Mouse (Mus musculus) hindbrain, embryonic 14.5 days (tissue): ENCODE data around the gene Patj. TPM values are rescaled to one million over a fixed set of nuclear protein-coding genes. Genes with fewer than 3 reads are reported as not detected.
"Not testable (repeated sequence)": the region's sequence is repeated elsewhere in the genome, so short reads cannot be mapped to it uniquely, and the experiment has no call there.

Experiments
- ATAC-seq: fragments of 200-750 bp; cut with Nextera tagmentation; 2 replicates; pipeline ENCODE4 v1.8.0; 2017; ENCODE audit warnings: moderate number of reproducible peaks, mild to moderate bottlenecking, moderate TSS enrichment, moderate library complexity; ENCODE audit not compliant: low FRiP score
- DNase-seq: peaks from one replicate; pipeline ENCODE4 v3.0.0-alpha.2; 2015; ENCODE audit warnings: low spot score
- H3K27ac ChIP-seq: fragments of 300-500 bp; sonication (generic); 2 replicates; pipeline ENCODE4 v1.5.1; 2014; ENCODE audit warnings: mild to moderate bottlenecking, moderate library complexity
- H3K27me3 ChIP-seq: fragments of 300-500 bp; sonication (generic); 2 replicates; pipeline ENCODE4 v1.6.1; 2014; ENCODE audit warnings: mild to moderate bottlenecking, low read length, mixed read lengths; ENCODE audit not compliant: control insufficient read depth, insufficient read depth
- H3K36me3 ChIP-seq: fragments of 300-500 bp; sonication (generic); replicated peaks from 2 replicates; pipeline ENCODE4 v1.6.1; 2014; ENCODE audit not compliant: control insufficient read depth, insufficient read depth
- H3K4me1 ChIP-seq: fragments of 300-500 bp; sonication (generic); replicated peaks from 2 replicates; pipeline ENCODE4 v1.6.1; 2014; ENCODE audit warnings: antibody characterized with exemption, low read length, mixed read lengths; ENCODE audit not compliant: control insufficient read depth, insufficient read depth
- H3K4me2 ChIP-seq: fragments of 300-500 bp; sonication (generic); replicated peaks from 2 replicates; pipeline ENCODE4 v1.6.1; 2014; ENCODE audit warnings: mild to moderate bottlenecking, moderate library complexity
- H3K4me3 ChIP-seq: fragments of 300-500 bp; sonication (generic); replicated peaks from 2 replicates; pipeline ENCODE4 v1.5.1; 2014; ENCODE audit warnings: mild to moderate bottlenecking, low read length
- H3K9ac ChIP-seq: fragments of 300-500 bp; sonication (generic); 2 replicates; pipeline ENCODE4 v1.6.1; 2014
- H3K9me3 ChIP-seq: fragments of 300-500 bp; sonication (generic); 2 replicates; pipeline ENCODE4 v1.6.1; 2016; ENCODE audit warnings: low read length; ENCODE audit not compliant: control insufficient read depth
- WGBS: fragments of 180-500 bp; shearing (Covaris S2); extraction: QIAGEN DNeasy Blood & Tissue Kit; methylation state at CpG from one replicate; pipeline ENCODE4 v1.1.7; 2014; 5-methylcytosine and 5-hydroxymethylcytosine counted together
- polyA plus RNA-seq: library from polyadenylated mRNA; unstranded; fragments of >200 nt; fragmentation: Nextera tagmentation; extraction: Ambion mirVana; gene quantifications from 2 replicates; pipeline ENCODE4 v1.2.1, GENCODE M21; 2014

Patj gene
- polyA plus RNA-seq, 1 experiment from 2014 or later, result 8.0 TPM

DNA sequence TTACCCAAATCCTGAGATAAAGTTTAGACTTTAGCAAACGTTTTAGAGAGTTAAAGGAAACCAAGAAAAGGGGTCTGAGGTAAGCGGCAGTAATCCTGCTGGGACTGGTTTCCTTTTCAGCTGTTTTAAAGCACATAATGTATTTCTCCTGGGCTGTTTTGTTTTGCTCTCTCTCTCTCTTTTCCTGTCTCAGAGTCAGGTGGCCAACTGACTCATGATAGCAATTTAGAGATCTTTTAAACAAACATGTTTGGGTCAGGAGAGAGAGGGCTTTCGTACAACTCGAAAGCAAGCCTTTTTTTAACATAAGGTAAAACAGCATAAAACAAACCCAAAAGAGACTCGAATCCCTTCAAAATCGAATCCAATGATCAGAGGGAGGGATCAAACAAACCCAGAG, 207.5 kb downstream of the Patj start:
- no peak overlapping the region for H3K4me3 ChIP-seq
- H3K27ac ChIP-seq, result no peak overlapping the region
- WGBS, result 78% methylated on average over 6 of the region's 6 CpGs
- no peak for ATAC-seq
- no peaks in the 10 kb centered on the region for H3K27me3 ChIP-seq
- no peaks in the 10 kb centered on the region for H3K36me3 ChIP-seq
- DNase-seq, result no peak
- peaks cover 15% of the 10 kb centered on the region for H3K4me1 ChIP-seq
- H3K9ac ChIP-seq, result no peak overlapping the region
- H3K4me2 ChIP-seq, result no peak overlapping the region
- H3K9me3 ChIP-seq, result no peaks in the 10 kb centered on the region

DNA sequence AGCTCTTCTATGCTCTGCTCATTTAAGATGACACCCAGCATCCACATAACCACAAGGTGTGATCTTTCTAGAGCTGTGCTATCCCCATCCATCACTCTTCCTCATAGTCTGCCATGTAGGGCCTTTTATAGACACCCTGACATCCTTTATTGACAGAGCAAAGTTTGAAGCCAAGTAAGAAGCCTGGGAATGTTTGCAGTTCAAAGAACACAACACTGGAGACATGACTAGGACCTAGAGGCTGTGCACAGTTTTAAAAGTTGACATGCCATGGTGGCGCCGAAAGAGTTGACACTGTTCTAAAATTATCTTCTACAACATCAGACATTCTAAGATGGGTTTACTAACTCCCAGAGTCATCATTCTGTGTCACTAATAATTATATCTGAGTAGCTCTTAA, 214.9 kb downstream of the Patj start:
- Histone ChIP-seq H3K36me3 (no peaks in the 10 kb centered on the region), H3K9ac (no peak overlapping the region), H3K27ac (no peak overlapping the region), H3K4me2 (no peak overlapping the region), H3K9me3 (no peaks in the 10 kb centered on the region), H3K4me1 (no peaks in the 10 kb centered on the region), H3K27me3 (no peaks in the 10 kb centered on the region), H3K4me3 (no peak overlapping the region)
- WGBS, result 95% methylated on average over 2 of the region's 2 CpGs
- no peak for ATAC-seq
- DNase-seq, result no peak

DNA sequence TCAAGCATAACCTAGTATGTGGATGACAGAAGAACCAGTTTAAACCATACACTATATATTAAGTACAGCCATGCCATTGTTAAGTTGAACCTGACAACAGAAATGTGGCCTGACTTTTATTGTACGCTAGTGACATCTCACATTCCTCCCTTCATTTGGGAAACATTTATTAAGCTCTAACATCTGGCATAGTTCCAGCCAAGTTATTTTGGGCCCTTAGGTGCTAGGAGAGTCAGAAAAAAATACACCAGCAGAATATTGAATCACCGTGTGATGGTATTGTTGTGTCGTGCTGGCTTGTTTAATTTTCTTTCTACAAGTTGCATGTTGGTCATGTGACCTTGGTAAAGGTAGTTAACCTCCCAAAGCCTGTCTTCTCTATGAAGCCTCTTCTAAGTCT, 218.8 kb downstream of the Patj start:
- Histone ChIP-seq H3K9me3 (no peaks in the 10 kb centered on the region), H3K36me3 (no peaks in the 10 kb centered on the region), H3K27me3 (no peaks in the 10 kb centered on the region), H3K4me3 (no peak overlapping the region), H3K4me2 (no peak overlapping the region), H3K27ac (no peak overlapping the region), H3K4me1 (no peaks in the 10 kb centered on the region), H3K9ac (no peak overlapping the region)
- 85% methylated on average over 3 of the region's 3 CpGs for WGBS
- ATAC-seq, result no peak
- no peak for DNase-seq

DNA sequence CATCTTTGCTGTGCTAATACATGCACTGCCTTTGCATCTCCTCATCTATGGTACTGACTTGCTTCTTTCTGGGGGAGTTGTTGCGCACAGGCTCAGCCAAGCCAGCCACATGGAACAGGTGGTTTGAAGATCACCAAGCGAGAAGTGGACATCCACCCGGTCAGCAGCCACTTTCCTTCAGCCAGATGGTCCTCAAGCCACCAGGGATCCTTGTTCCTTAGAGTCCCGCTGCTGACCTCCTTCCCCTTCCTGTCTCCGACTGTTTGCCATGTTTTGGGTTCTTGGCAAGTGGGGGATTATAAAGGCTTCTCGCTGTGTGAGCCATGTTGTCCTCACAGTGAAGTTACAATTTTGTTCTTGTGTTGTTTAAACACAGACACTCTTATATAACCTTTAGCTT, 223.6 kb downstream of the Patj start:
- Histone ChIP-seq H3K9ac (no peak overlapping the region), H3K4me3 (no peak overlapping the region), H3K4me1 (peaks cover 7% of the 10 kb centered on the region; the same call in 1 of the 2 replicates), H3K9me3 (no peaks in the 10 kb centered on the region), H3K4me2 (no peak overlapping the region), H3K36me3 (no peaks in the 10 kb centered on the region), H3K27me3 (no peaks in the 10 kb centered on the region), H3K27ac (no peak overlapping the region)
- ATAC-seq (no peak), DNase-seq (no peak)
- WGBS, result 85% methylated on average over 6 of the region's 6 CpGs

DNA sequence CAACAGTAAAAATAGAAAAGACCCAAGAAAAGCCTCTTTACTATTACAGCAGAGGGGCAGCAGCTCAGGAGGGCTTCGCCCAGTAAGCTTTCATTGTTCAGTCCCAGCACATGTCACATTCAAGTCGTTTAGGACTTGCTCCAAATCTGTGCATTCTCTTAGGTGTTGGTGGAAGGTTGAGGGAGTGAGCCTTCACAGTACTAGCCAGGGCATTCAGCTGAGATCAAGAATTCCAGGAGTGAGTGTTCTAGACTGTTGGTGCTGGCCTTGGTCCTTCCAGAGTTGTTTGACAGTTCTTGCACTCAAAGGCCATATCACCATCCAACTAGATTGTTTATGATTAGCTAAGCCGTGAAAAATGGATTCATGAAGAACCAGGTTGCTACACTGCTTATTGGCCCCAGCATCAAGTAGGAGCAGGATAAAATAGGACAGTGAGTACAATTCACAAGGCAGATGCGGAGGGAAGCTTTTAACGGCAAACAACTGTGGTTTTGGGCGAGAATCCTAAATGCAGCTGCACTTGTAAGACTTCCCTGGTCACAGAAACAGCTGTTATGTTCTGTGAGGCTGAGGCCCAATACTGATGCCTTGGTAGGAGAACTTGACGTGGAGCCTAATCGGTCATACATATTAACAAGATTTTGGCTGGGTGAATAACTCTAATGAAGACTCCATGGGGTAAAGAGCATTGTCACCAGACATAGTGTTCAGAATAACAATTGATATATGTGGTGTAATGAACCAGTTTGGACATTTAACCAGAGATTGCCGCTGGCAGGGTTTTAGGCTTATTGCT, 225.6 kb downstream of the Patj start:
- H3K4me1 ChIP-seq, result peaks cover 7% of the 10 kb centered on the region; the same call in 1 of the 2 replicates
- H3K9ac ChIP-seq, result no peak overlapping the region
- 62% methylated on average over 9 of the region's 9 CpGs for WGBS
- no peaks in the 10 kb centered on the region for H3K27me3 ChIP-seq
- H3K4me2 ChIP-seq, result no peak overlapping the region
- no peaks in the 10 kb centered on the region for H3K9me3 ChIP-seq
- H3K36me3 ChIP-seq, result no peaks in the 10 kb centered on the region
- peak overlapping the region; percentile 20; the same call in 1 of the 2 replicates for H3K27ac ChIP-seq
- ATAC-seq, result no peak
- no peak for DNase-seq
- no peak overlapping the region for H3K4me3 ChIP-seq

DNA sequence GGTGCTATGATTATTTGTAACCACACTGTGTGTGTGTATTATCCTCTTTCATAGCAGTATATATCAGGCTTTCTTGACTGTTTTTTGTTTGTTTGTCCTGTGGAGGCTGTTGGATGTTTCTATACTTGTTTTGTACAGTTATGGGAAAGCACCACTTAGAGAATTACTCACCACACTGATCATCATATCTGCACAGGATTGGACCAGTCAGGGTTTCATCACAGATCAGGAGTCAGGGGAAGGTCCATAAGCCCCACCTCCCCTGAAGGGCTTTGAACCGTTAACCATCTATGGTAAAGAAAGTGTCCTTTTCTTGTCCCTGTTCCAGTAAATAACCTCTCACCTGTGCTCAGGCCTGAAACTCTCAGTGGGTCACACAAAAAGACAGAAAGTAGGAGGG, 226.6 kb downstream of the Patj start:
- Histone ChIP-seq H3K9me3 (no peaks in the 10 kb centered on the region), H3K27me3 (no peaks in the 10 kb centered on the region), H3K9ac (no peak overlapping the region), H3K27ac (no peak overlapping the region), H3K4me2 (no peak overlapping the region), H3K4me1 (peaks cover 7% of the 10 kb centered on the region; the same call in 1 of the 2 replicates), H3K36me3 (no peaks in the 10 kb centered on the region), H3K4me3 (no peak overlapping the region)
- DNase-seq, result no peak
- 71% methylated on average over 1 of the region's 1 CpGs for WGBS
- no peak for ATAC-seq

DNA sequence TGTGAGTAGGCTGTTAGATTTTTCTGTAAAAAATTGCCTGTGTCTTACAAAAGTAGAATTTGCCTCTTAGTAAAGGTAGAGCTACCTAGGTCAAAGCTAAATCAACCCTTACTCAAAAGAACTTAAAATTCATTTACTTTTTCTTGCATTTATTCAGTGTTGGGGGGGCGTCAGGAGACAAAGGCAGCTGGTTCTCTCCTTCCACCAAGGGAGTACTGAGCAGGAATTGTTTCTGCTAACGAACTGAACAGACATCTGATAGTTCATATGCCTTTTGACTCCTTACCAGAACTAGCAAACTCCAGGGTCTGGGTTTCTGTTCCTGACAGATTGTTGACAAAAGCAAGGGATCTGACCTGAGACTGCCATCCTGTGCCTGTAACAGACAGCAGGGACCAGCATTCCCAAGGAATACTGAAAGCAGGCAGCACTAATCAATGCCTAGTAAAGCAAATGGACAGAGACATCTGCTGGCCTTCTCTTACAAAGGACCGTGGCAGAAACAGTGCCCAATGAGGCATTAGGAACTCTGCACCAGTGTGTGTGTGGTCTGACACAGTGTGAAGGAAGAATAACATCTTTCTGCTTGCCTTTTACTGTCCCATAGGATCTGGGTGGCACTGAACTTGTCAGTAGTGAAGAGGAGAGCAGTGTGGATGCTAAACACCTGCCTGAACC, 227.6 kb downstream of the Patj start:
- H3K36me3 ChIP-seq, result no peaks in the 10 kb centered on the region
- no peak overlapping the region for H3K4me3 ChIP-seq
- DNase-seq (no peak), ATAC-seq (peak; percentile 68; the same call in 1 of the 2 replicates)
- no peak overlapping the region; the same call in 1 of the 2 replicates for H3K9ac ChIP-seq
- H3K9me3 ChIP-seq, result no peaks in the 10 kb centered on the region
- WGBS, result 28% methylated on average over 3 of the region's 3 CpGs
- no peaks in the 10 kb centered on the region for H3K27me3 ChIP-seq
- no peak overlapping the region for H3K27ac ChIP-seq
- no peak overlapping the region for H3K4me2 ChIP-seq
- H3K4me1 ChIP-seq, result peaks cover 7% of the 10 kb centered on the region; the same call in 1 of the 2 replicates

DNA sequence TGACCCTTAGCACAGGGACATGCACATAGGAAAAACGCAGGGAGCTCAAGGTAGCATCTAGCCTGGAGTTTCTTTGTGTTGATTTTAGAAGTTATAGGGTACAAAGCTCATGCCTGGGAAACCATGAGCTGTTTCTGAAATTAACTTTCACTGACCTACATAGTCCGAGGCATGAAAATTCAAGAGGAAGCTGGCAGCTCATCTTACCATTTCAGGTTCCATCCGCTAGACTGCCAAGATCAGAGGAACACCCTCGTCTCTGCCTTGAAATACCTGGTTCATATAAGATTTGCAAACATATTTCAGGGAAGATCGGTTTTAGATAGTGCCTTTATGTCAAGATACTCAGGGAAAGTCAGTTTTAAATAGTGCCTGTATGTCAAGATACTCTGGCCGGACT, 232.7 kb downstream of the Patj start:
- H3K27me3 ChIP-seq, result no peaks in the 10 kb centered on the region
- no peaks in the 10 kb centered on the region for H3K9me3 ChIP-seq
- no peak overlapping the region for H3K4me2 ChIP-seq
- H3K4me3 ChIP-seq, result no peak overlapping the region
- ATAC-seq (no peak), DNase-seq (no peak)
- H3K36me3 ChIP-seq, result no peaks in the 10 kb centered on the region
- 94% methylated on average over 6 of the region's 6 CpGs for WGBS
- peaks cover 3% of the 10 kb centered on the region; the same call in 1 of the 2 replicates for H3K4me1 ChIP-seq
- no peak overlapping the region for H3K27ac ChIP-seq
- no peak overlapping the region for H3K9ac ChIP-seq

DNA sequence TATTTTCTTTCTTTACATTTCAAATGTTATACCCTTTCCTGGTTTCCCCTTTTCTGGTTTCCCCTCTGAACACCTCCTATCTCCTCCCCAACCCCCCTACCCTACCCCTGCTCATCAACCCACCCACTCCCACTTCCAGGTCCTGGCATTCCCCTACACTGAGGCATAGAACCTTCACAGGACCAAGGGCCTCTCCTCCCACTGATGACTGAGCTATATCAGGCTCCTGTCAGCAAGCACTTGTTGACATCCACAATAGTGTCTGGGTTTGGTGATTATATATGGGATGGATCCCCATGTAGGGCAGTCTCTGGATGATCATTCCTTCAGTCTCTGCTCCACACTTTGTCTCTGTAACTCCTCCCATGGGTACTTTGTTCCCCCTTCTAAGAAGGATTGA, 233.6 kb downstream of the Patj start:
- H3K27ac ChIP-seq, DNase-seq, H3K9me3 ChIP-seq, H3K36me3 ChIP-seq, H3K4me2 ChIP-seq, H3K27me3 ChIP-seq, ATAC-seq, H3K9ac ChIP-seq, H3K4me1 ChIP-seq, H3K4me3 ChIP-seq: not testable (repeated sequence)
